Mouse (Mus musculus) spleen, postnatal 14 days (tissue): ENCODE measurements around the gene Hadh.
A peak's percentile ranks its signal among the peaks of the same experiment; 100 is the strongest.

Experiments used
- DNase-seq, 2 experiments: peaks; one replicate each; pipeline ENCODE4 v3.0.0; 2021 to 2022; ENCODE audit warnings: low spot score in 2 of 2

Gene Hadh

GRCm38 (mm10) chr3:131218636-131219390, 53.1 kb downstream of the Hadh start:
- DNase-seq: no peak

- DNase-seq: peak; percentile 19 to 53
Observed at GRCm38 (mm10) chr3:131214841-131215240, 57.1 kb downstream of the Hadh start.

- DNase-seq: no peak
Observed at GRCm38 (mm10) chr3:131214060-131214658, 57.7 kb downstream of the Hadh start.

GRCm38 (mm10) chr3:131212200-131212599, 59.7 kb downstream of the Hadh start:
- no peak for DNase-seq

GRCm38 (mm10) chr3:131208265-131208891, 63.5 kb downstream of the Hadh start:
- peak; percentile 18 for DNase-seq

GRCm38 (mm10) chr3:131207846-131208245, 64.1 kb downstream of the Hadh start:
- DNase-seq: no peak

GRCm38 (mm10) chr3:131202311-131202710, 69.6 kb downstream of the Hadh start:
- DNase-seq: no peak

GRCm38 (mm10) chr3:131199590-131200288, 72.2 kb downstream of the Hadh start:
- no peak for DNase-seq

- no peak for DNase-seq
Observed at GRCm38 (mm10) chr3:131198991-131199390, 72.9 kb downstream of the Hadh start.

GRCm38 (mm10) chr3:131196507-131197019, 75.3 kb downstream of the Hadh start:
- no peak for DNase-seq

- DNase-seq: no peak
Observed at GRCm38 (mm10) chr3:131196050-131196449, 75.9 kb downstream of the Hadh start.

- DNase-seq: no peak
Observed at GRCm38 (mm10) chr3:131191454-131191853, 80.4 kb downstream of the Hadh start.

- DNase-seq: no peak
Observed at GRCm38 (mm10) chr3:131190671-131191367, 81.1 kb downstream of the Hadh start.

- DNase-seq: no peak
Observed at GRCm38 (mm10) chr3:131190239-131190638, 81.7 kb downstream of the Hadh start.

- DNase-seq: no peak
Observed at GRCm38 (mm10) chr3:131186193-131186592, 85.7 kb downstream of the Hadh start.
